In the genomic region with DNA sequence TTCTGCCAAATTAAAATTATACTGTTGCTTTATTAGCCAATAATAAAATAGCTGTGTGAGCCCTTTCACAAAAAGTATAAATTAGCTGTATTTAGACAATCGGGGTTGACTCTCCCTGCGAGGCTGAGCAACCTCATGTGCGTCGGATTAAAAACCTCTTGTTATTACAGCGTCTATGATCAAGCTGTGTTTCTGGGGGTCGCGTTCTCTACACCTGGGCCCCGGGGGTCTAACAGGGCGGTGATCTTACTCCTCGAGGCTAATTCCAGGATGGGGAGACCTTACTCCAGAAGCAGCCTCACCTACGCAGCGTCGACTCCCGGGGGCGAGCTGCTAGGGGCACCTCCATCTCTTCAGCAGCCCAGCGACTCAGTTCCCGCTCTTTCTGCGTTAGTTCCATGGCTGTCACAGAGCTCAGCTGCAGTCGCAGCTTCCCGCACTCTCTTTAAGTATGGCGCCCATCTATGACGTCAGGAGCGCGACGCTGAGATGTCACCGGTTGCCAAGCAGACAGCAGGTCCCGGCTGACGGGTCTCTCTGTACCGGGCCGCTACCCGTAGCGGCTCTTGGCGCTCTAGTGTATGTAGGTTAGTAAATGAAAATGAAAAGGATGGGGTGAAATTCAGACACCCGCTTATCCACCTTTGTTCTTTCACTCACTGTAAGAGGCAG, we compare ENCODE assay signal across 8 mouse cellular contexts. TPM values are rescaled to one million over a fixed set of nuclear protein-coding genes. Genes with fewer than 3 reads are reported as not detected.
DNase-seq lines count a peak whose midpoint lies in the region; ATAC-seq and TF ChIP-seq lines count a peak whose summit lies in the region.

TSS of gene Haus5 (minus strand) at position 466 of the 672 bp plus-strand sequence.

- no peaks in the 10 kb centered on the region for H3K9me3 ChIP-seq in forebrain, embryonic 11.5 days (ENCODE audit: control insufficient read depth, low read length)
- H3K9me3 ChIP-seq in heart, postnatal 0 days (replicated peaks; ENCODE audit: control insufficient read depth, low read length): no peaks in the 10 kb centered on the region
- H3K9me3 ChIP-seq in liver, embryonic 16.5 days (replicated peaks; ENCODE audit: control insufficient read depth, low read length): no peaks in the 10 kb centered on the region
- H3K9me3 ChIP-seq in neural tube, embryonic 13.5 days: no peaks in the 10 kb centered on the region

- peak within 1 kb of the TSS; percentile 70 for H3K4me3 ChIP-seq in forebrain, embryonic 11.5 days (ENCODE audit: low read depth, low read length)
- H3K4me3 ChIP-seq in heart, postnatal 0 days (ENCODE audit: low read depth, low read length): peak within 1 kb of the TSS; percentile 70
- peak within 1 kb of the TSS; percentile 87 for H3K4me3 ChIP-seq in liver, embryonic 16.5 days (ENCODE audit: low read depth, low read length)
- H3K4me3 ChIP-seq in neural tube, embryonic 13.5 days: peak within 1 kb of the TSS; percentile 61
- H3K4me3 ChIP-seq in testis, adult 2 months (ENCODE audit: control insufficient read depth, low read depth, low read length): peak within 1 kb of the TSS; percentile 99

- under 1% methylated on average over 34 of the region's 34 CpGs for WGBS in forebrain, embryonic 11.5 days
- WGBS in heart, postnatal 0 days: under 1% methylated on average over 34 of the region's 34 CpGs
- WGBS in liver, embryonic 16.5 days (ENCODE audit: insufficient replicate concordance): under 1% methylated on average over 34 of the region's 34 CpGs
- 1% methylated on average over 34 of the region's 34 CpGs for WGBS in neural tube, embryonic 13.5 days

- DNase-seq in CD8-positive naive resting alpha-beta T cell, adult 2 months (ENCODE audit: low read depth in 2 of 2, low spot score in 2 of 2): peak; percentile 87 to 94
- DNase-seq in c-Kit-positive CD71-negative TER-119-negative erythroid progenitor cells, embryonic 14.5 days (ENCODE audit: low read depth): peak; percentile 94
- DNase-seq in forebrain, embryonic 11.5 days (ENCODE audit: low spot score): peak; percentile 94
- DNase-seq in heart, postnatal 0 days (ENCODE audit: low spot score): peak; percentile 87
- DNase-seq in kidney, postnatal 4 days: peak; percentile 95

- no peaks in the 10 kb centered on the region for H3K27me3 ChIP-seq in forebrain, embryonic 11.5 days (ENCODE audit: control insufficient read depth, insufficient read depth, low read length)
- no peaks in the 10 kb centered on the region for H3K27me3 ChIP-seq in heart, postnatal 0 days (ENCODE audit: control insufficient read depth, insufficient read depth, low read length)
- H3K27me3 ChIP-seq in liver, embryonic 16.5 days (ENCODE audit: control insufficient read depth, insufficient read depth, low read depth, low read length): no peaks in the 10 kb centered on the region
- no peaks in the 10 kb centered on the region; the same call in 1 of the 2 replicates for H3K27me3 ChIP-seq in neural tube, embryonic 13.5 days
- H3K27me3 ChIP-seq in testis, adult 2 months (ENCODE audit: control insufficient read depth, insufficient read depth, low read length): no peaks in the 10 kb centered on the region

- TF ChIP-seq POLR2A in testis, adult 2 months (IDR thresholded peaks at IDR 0.05; ENCODE audit: control insufficient read depth, low read depth, low read length): peak; percentile 81; the same call in 1 of the 2 replicates

- TF ChIP-seq EP300 in heart, postnatal 0 days (IDR thresholded peaks at IDR 0.05; ENCODE audit: low read depth): no peak

- no peak for TF ChIP-seq CTCF in heart, postnatal 0 days (IDR thresholded peaks at IDR 0.05; ENCODE audit: low read depth)
- no peak; the same call in 1 of the 2 replicates for TF ChIP-seq CTCF in testis, adult 2 months (IDR thresholded peaks at IDR 0.05; ENCODE audit: control insufficient read depth, insufficient read depth, insufficient replicate concordance, low read depth, low read length)

- H3K36me3 ChIP-seq in forebrain, embryonic 11.5 days (ENCODE audit: control insufficient read depth, insufficient read depth, low read length): no peaks in the 10 kb centered on the region; the same call in 1 of the 2 replicates
- peaks cover 21% of the 10 kb centered on the region for H3K36me3 ChIP-seq in heart, postnatal 0 days (replicated peaks; ENCODE audit: control insufficient read depth, insufficient read depth, low read length)
- H3K36me3 ChIP-seq in liver, embryonic 16.5 days (ENCODE audit: control insufficient read depth, insufficient read depth): peaks cover 16% of the 10 kb centered on the region
- H3K36me3 ChIP-seq in neural tube, embryonic 13.5 days: peaks cover 21% of the 10 kb centered on the region
- peaks cover 2% of the 10 kb centered on the region; the same call in 1 of the 2 replicates for H3K36me3 ChIP-seq in testis, adult 2 months (ENCODE audit: control insufficient read depth, insufficient read depth, low read length)

- peak; percentile 92 for ATAC-seq in forebrain, embryonic 11.5 days (replicated peaks; ENCODE audit: low FRiP score)
- peak; percentile 97 for ATAC-seq in heart, postnatal 0 days (ENCODE audit: insufficient read depth, low read depth)
- peak; percentile 96 for ATAC-seq in liver, embryonic 16.5 days (ENCODE audit: low read depth)
- peak; percentile 95 for ATAC-seq in neural tube, embryonic 13.5 days (ENCODE audit: low read depth)

- H3K4me2 ChIP-seq in forebrain, embryonic 11.5 days (ENCODE audit: low read depth, low read length, severe bottlenecking): peak within 1 kb of the TSS; percentile 66
- peak within 1 kb of the TSS; percentile 86 for H3K4me2 ChIP-seq in heart, postnatal 0 days (ENCODE audit: low read depth, low read length)
- H3K4me2 ChIP-seq in liver, embryonic 16.5 days (ENCODE audit: low read depth, low read length): peak within 1 kb of the TSS; percentile 95
- peak within 1 kb of the TSS; percentile 87 for H3K4me2 ChIP-seq in neural tube, embryonic 13.5 days

- H3K4me1 ChIP-seq in forebrain, embryonic 11.5 days (replicated peaks; ENCODE audit: control insufficient read depth, insufficient read depth, low read length): peaks cover 2% of the 10 kb centered on the region; the same call in 1 of the 2 replicates
- H3K4me1 ChIP-seq in heart, postnatal 0 days (ENCODE audit: control insufficient read depth, insufficient read depth): peaks cover 9% of the 10 kb centered on the region
- H3K4me1 ChIP-seq in liver, embryonic 16.5 days (ENCODE audit: control insufficient read depth, low read depth, low read length): peaks cover 12% of the 10 kb centered on the region
- H3K4me1 ChIP-seq in neural tube, embryonic 13.5 days (replicated peaks): peaks cover 11% of the 10 kb centered on the region
- peaks cover 2% of the 10 kb centered on the region; the same call in 1 of the 2 replicates for H3K4me1 ChIP-seq in testis, adult 2 months (ENCODE audit: control insufficient read depth, insufficient read depth, low read length)

- H3K27ac ChIP-seq in forebrain, embryonic 11.5 days (ENCODE audit: low read depth, low read length): no peak within 1 kb of the TSS; the same call in 1 of the 2 replicates
- 0 out of 2 replicates have a peak within 1 kb of the TSS, but pooled peaks have one; percentile 31 for H3K27ac ChIP-seq in heart, postnatal 0 days (ENCODE audit: low read depth)
- H3K27ac ChIP-seq in liver, embryonic 16.5 days (ENCODE audit: low read length): peak within 1 kb of the TSS; percentile 73
- peak within 1 kb of the TSS; percentile 75 for H3K27ac ChIP-seq in neural tube, embryonic 13.5 days (replicated peaks)
- H3K27ac ChIP-seq in testis, adult 2 months (ENCODE audit: control insufficient read depth, insufficient read depth, low read depth, low read length): peak within 1 kb of the TSS; percentile 95

- peak within 1 kb of the TSS; percentile 70 for H3K9ac ChIP-seq in forebrain, embryonic 11.5 days (ENCODE audit: low read length)
- H3K9ac ChIP-seq in heart, postnatal 0 days (replicated peaks; ENCODE audit: low read depth, low read length): peak within 1 kb of the TSS; percentile 64
- peak within 1 kb of the TSS; percentile 89 for H3K9ac ChIP-seq in liver, embryonic 16.5 days (ENCODE audit: low read depth, low read length)
- H3K9ac ChIP-seq in neural tube, embryonic 13.5 days: peak within 1 kb of the TSS; percentile 81

RNA-seq across cellular contexts. Expression of gene Haus5, which starts in this region (rescaled TPM):
- 68.9 and 76.6 TPM in 2 replicates for polyA plus RNA-seq in forebrain, embryonic 11.5 days (2014; fragmentation: Nextera tagmentation; extraction: Ambion mirVana)
- total RNA-seq in heart, postnatal 0 days (2014; rRNA removed; ENCODE audit: low replicate concordance): 17.5 and 19.8 TPM in 2 replicates
- 9.5 and 10.5 TPM in 2 replicates for polyA plus RNA-seq in heart, postnatal 0 days (2015; fragmentation: Nextera tagmentation; extraction: Ambion mirVana)
- 28.5 and 31.8 TPM in 2 replicates for polyA plus RNA-seq in liver, embryonic 16.5 days (2015; fragmentation: Nextera tagmentation; extraction: Ambion mirVana)
- polyA plus RNA-seq in neural tube, embryonic 13.5 days (2015; fragmentation: Nextera tagmentation; extraction: Ambion mirVana): 22.0 and 22.7 TPM in 2 replicates
- 21.1 and 22.4 TPM in 2 replicates for polyA plus RNA-seq in testis, adult 2 months (2012; rRNA removed)
